Mouse (Mus musculus): ENCODE measurements around the gene Ankrd1. TPM values are rescaled to one million over a fixed set of nuclear protein-coding genes. Genes with fewer than 3 reads are reported as not detected.
A peak's percentile ranks its signal among the peaks of the same experiment; 100 is the strongest.

The Ankrd1 gene
- polyA plus RNA-seq, 1 experiment, result 30.6 TPM

DNA sequence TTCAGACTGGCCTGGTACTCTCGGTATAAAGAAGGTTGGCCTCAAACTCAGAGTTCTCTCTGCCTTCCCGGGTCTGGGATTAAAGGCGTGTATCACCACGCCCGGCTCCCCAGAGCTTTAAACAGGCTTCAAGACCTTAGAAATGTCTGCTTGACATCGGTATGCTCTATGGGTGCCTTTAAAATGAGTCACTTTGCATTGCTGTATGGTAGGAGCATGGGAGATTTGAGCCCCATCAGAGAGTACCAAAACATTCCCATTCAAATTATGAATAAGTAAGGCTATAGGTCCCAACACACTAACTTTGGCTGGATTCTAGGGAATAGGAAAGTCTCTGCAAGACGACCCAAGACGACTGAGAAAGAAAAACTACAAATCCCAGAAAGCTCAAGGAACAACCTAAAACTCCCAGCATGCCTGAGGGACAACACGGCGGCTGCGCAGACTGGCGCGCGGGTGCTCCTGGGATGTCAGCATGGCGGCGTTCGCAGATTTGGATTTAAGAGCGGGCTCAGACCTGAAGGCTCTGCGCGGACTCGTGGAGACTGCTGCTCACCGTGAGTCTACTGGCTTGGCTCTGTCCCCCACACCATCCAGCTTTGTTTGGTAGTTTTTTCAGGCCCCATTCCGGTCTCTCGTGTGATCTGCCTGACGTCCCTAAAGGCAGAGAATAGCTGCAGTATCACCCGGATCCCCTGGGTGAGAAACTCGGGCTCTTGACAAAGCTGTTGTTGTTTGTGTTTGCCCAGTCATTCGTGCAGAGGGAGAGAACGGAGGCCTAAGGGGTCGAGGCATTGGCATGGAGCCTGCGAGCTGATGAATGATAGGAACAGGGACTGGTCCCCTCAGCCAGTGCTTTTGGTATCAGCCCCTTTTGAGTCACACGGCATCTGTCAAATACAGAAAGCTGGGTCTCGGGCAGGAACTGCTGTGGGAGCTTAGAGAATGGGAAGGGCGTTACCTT is 36.4 kb downstream of the Ankrd1 start, which contains the start of gene Rpp30:
Gene Rpp30, plus strand, starts transcription at position 455 of the 964 bp plus-strand sequence.
- Histone ChIP-seq H3K27ac (ENCODE audit: insufficient read depth, low read length) (peak within 1 kb of the TSS; percentile 88), H3K4me3 (ENCODE audit: insufficient read depth, low read length) (peak within 1 kb of the TSS; percentile 93), H3K4me1 (ENCODE audit: control insufficient read depth, insufficient read depth, low read length) (no peaks in the 10 kb centered on the region; the same call in 1 of the 2 replicates)
- TF ChIP-seq CTCF (IDR thresholded peaks at IDR 0.05; ENCODE audit: borderline replicate concordance, insufficient read depth, low read length) (no peak), POLR2A (IDR thresholded peaks at IDR 0.05; ENCODE audit: low read depth, low read length) (peak; percentile 63)

DNA sequence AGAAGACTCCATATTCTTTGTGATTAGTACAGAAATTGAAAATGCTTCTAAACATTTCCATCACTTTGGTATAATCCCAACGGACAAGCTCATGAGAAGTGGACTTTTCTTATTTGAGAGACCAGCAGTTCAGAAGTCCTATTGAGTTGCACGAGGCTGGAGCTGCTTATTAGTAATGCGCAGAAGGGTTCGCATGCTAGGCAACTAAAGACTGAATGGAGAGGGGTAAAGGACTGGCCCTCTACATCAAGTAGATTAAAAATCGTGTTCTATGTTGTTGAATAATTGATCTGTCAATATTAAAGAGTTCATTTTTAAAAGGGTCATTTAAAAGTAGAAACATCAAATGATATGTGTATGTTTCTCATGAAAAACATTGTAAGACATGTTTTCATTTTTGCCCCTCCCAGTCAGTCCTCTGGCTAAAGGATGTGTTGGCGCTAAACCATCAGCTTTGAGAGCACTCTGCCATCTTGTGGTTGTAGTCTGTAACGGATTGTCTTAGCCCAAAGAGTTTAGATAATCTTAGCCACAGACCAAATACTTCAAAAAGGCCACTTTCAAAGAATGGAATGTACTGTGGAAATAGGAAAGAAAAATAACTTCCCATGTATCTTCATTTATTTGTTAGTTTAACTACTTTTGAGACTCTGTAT is 37.2 kb downstream of the Ankrd1 start:
- H3K4me1 ChIP-seq (ENCODE audit: control insufficient read depth, insufficient read depth, low read length), result no peaks in the 10 kb centered on the region; the same call in 1 of the 2 replicates
- no peak for TF ChIP-seq POLR2A (IDR thresholded peaks at IDR 0.05; ENCODE audit: low read depth, low read length)
- 0 out of 2 replicates have a peak, but pooled peaks have one; percentile 15 for TF ChIP-seq CTCF (IDR thresholded peaks at IDR 0.05; ENCODE audit: borderline replicate concordance, insufficient read depth, low read length)
- peak overlapping the region; percentile 93; the same call in 1 of the 2 replicates for H3K4me3 ChIP-seq (ENCODE audit: insufficient read depth, low read length)
- H3K27ac ChIP-seq (ENCODE audit: insufficient read depth, low read length), result peak overlapping the region; percentile 88

DNA sequence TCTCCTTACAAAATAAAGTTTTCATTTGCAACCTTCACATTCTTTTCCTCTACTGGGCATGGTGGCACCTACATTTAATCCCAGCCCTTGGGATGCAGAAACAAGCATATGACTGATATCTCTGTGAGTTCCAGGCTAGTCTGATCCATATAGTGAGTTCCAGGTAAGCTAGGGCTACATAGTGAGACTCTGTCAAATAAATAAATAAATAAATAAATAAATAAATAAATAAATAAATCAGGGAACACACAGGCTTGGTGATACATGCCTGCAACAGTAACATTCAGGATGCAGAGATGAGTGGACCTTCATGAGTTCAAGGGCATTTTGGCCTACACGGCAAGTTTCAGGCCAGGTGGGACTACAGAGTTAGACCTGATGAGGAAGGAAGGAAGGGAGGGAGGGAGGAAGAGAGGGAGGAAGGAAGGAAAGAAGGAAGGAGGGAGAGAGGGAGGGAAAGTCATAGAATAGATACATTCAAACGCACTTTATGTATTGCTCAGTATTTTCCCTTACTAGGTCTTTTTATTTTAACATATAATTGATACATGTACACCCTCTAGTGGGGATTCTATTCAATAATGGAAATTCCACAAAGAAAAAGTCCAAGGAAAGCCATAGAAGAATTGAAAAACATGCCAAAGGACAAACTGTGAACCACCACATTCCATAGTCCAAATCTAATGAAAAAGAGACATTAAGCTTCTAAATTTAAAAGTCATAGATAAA is 56.9 kb downstream of the Ankrd1 start:
- Histone ChIP-seq H3K4me3 (ENCODE audit: insufficient read depth, low read length) (no peak overlapping the region), H3K27ac (ENCODE audit: insufficient read depth, low read length) (no peak overlapping the region), H3K4me1 (ENCODE audit: control insufficient read depth, insufficient read depth, low read length) (no peaks in the 10 kb centered on the region)
- no peak for TF ChIP-seq POLR2A (IDR thresholded peaks at IDR 0.05; ENCODE audit: low read depth, low read length)
- TF ChIP-seq CTCF (IDR thresholded peaks at IDR 0.05; ENCODE audit: borderline replicate concordance, insufficient read depth, low read length), result no peak

Other genes with a start within 250 kb of the Ankrd1 start
- gene Htr7, start 62.6 kb downstream of the Ankrd1 start, polyA plus RNA-seq (2011; ENCODE audit: insufficient read length, low read depth, missing spikeins), result 0.30 and 0.44 TPM in 2 replicates
- 23.8 and 29.5 TPM in 2 replicates for gene Rpp30, start 36.4 kb downstream of the Ankrd1 start, polyA plus RNA-seq (2011; ENCODE audit: insufficient read length, low read depth, missing spikeins)
- 12.0 and 12.4 TPM in 2 replicates for gene Pcgf5, start 228.2 kb upstream of the Ankrd1 start, polyA plus RNA-seq (2011; ENCODE audit: insufficient read length, low read depth, missing spikeins)